Mouse (Mus musculus) lung, embryonic 16.5 days (tissue): Measurements from ENCODE around the gene Atp8a1. TPM values are rescaled to one million over a fixed set of nuclear protein-coding genes. Genes with fewer than 3 reads are reported as not detected.

Source experiments
- ATAC-seq: fragments of 200-750 bp; cut with Nextera tagmentation; 2 replicates; pipeline ENCODE4 v1.8.0; 2017; ENCODE audit warnings: low read depth, mild to moderate bottlenecking, moderate library complexity
- H3K27ac ChIP-seq: fragments of 300-500 bp; sonication (generic); 2 replicates; pipeline ENCODE4 v1.5.1; 2014; ENCODE audit warnings: mild to moderate bottlenecking, control low read depth, low read length
- H3K27me3 ChIP-seq: fragments of 300-500 bp; sonication (generic); 2 replicates; pipeline ENCODE4 v1.6.1; 2014; ENCODE audit warnings: low read depth, low read length, mixed read lengths; ENCODE audit not compliant: control insufficient read depth, insufficient read depth
- H3K36me3 ChIP-seq: fragments of 300-500 bp; sonication (generic); 2 replicates; pipeline ENCODE4 v1.6.1; 2014; ENCODE audit warnings: low read length; ENCODE audit not compliant: control insufficient read depth, insufficient read depth
- H3K4me1 ChIP-seq: fragments of 300-500 bp; sonication (generic); replicated peaks from 2 replicates; pipeline ENCODE4 v1.6.1; 2014; ENCODE audit warnings: low read length, mixed read lengths; ENCODE audit not compliant: control insufficient read depth, insufficient read depth
- H3K4me2 ChIP-seq: fragments of 300-500 bp; sonication (generic); 2 replicates; pipeline ENCODE4 v1.6.1; 2014; ENCODE audit warnings: low read depth, low read length, control low read depth
- H3K4me3 ChIP-seq: fragments of 300-500 bp; sonication (generic); 2 replicates; pipeline ENCODE4 v1.5.1; 2014; ENCODE audit warnings: mild to moderate bottlenecking, low read length, control low read depth
- H3K9ac ChIP-seq: fragments of 300-500 bp; sonication (generic); 2 replicates; pipeline ENCODE4 v1.6.1; 2014; ENCODE audit warnings: low read length, control low read depth
- H3K9me3 ChIP-seq: fragments of 300-500 bp; sonication (generic); 2 replicates; pipeline ENCODE4 v1.6.1; 2016; ENCODE audit warnings: low read length; ENCODE audit not compliant: control insufficient read depth
- WGBS: fragments of 180-500 bp; shearing (Covaris S2); extraction: QIAGEN DNeasy Blood & Tissue Kit; methylation state at CpG from one replicate; pipeline ENCODE4 v1.1.7; 2014; 5-methylcytosine and 5-hydroxymethylcytosine counted together
- polyA plus RNA-seq: library from polyadenylated mRNA; unstranded; fragments of >200 nt; fragmentation: Nextera tagmentation; extraction: Ambion mirVana; gene quantifications from 2 replicates; pipeline ENCODE4 v1.2.1, GENCODE M21; 2015

The Atp8a1 gene
- polyA plus RNA-seq, 1 experiment from 2014 or later, result 57.3 TPM

DNA sequence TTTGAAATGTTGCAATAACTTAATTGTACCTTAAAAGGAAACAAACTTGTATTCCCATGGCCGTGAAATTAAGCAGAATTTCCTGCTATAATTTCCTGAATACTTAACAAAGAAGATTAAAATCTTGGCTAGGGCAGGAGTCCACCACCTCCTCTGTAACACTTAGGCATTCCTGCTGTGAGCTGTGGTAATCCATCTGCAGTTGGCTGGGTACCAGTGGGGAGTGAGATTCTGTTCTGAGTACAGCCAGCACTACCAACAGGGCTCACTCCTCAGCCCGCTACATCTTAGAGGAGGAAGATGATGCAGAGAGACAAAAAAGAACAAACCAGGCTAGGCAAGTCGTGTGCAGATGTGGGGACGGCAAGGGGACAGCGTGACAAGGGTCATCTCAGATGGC, 192.7 kb downstream of the Atp8a1 start:
- H3K4me3 ChIP-seq, result no peak overlapping the region
- no peak for ATAC-seq

DNA sequence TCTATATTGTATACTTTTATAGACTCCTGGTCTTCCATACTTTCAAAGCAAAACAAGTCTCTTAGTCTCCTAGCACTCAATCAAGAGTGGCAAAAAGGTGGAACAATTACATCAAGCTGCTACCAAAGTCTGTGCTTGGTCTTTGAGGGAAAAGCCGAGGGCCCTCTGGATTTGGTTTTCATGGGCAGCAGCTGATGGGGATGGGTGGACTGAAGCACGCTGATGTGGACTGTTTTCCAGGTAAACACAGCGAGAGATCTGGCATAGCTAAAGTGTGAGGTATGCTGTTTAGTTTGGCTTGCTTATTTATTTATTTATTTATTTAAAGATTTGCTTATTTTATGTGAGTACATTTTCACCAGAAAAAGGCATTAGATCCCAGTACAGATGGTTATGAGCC, 193.7 kb downstream of the Atp8a1 start:
- H3K4me1 ChIP-seq, result no peaks in the 10 kb centered on the region; the same call in none of the 2 replicates
- 0 out of 2 replicates have a peak, but pooled peaks cover 3% of the 10 kb centered on the region for H3K36me3 ChIP-seq
- 88% methylated on average over 3 of the region's 3 CpGs for WGBS
- no peak overlapping the region for H3K4me3 ChIP-seq
- no peak for ATAC-seq
- H3K9ac ChIP-seq, result no peak overlapping the region
- H3K9me3 ChIP-seq, result no peaks in the 10 kb centered on the region
- H3K4me2 ChIP-seq, result no peak overlapping the region
- H3K27ac ChIP-seq, result no peak overlapping the region
- no peaks in the 10 kb centered on the region for H3K27me3 ChIP-seq

More for the DNA sequence above, 192.7 kb downstream of the Atp8a1 start:
- H3K9ac ChIP-seq, result no peak overlapping the region
- no peak overlapping the region for H3K27ac ChIP-seq
- 77% methylated on average over 5 of the region's 5 CpGs for WGBS
- H3K36me3 ChIP-seq, result 0 out of 2 replicates have a peak, but pooled peaks cover 4% of the 10 kb centered on the region
- H3K27me3 ChIP-seq, result no peaks in the 10 kb centered on the region
- H3K4me2 ChIP-seq, result no peak overlapping the region
- no peaks in the 10 kb centered on the region for H3K9me3 ChIP-seq
- H3K4me1 ChIP-seq, result no peaks in the 10 kb centered on the region; the same call in none of the 2 replicates

DNA sequence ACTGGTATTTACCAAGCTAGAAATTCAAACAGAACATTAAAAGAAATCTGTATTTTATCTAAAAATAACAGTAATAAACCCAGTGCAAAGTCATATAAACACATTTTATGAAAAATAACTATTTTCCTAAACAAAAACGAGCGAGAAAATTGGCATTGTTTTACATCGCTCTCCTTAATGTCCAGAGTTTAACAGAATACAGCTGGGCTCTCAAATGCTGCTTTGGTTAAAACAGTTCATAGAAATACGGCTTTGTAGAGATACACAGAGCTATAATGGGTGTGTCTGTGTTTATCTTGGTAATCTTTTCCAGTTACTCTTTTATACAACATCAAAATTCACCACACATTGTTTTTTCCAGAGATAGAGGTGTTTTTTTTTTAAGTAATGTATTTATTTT, 194.8 kb downstream of the Atp8a1 start:
- H3K27me3 ChIP-seq, result no peaks in the 10 kb centered on the region
- H3K36me3 ChIP-seq, result peaks cover 3% of the 10 kb centered on the region; the same call in 1 of the 2 replicates
- no peaks in the 10 kb centered on the region; the same call in none of the 2 replicates for H3K4me1 ChIP-seq
- no peaks in the 10 kb centered on the region for H3K9me3 ChIP-seq
- no peak overlapping the region for H3K9ac ChIP-seq
- no peak overlapping the region for H3K4me3 ChIP-seq
- H3K4me2 ChIP-seq, result no peak overlapping the region
- WGBS, result 48% methylated on average over 4 of the region's 4 CpGs
- ATAC-seq, result peak; percentile 83
- peak overlapping the region; percentile 62; the same call in 1 of the 2 replicates for H3K27ac ChIP-seq

DNA sequence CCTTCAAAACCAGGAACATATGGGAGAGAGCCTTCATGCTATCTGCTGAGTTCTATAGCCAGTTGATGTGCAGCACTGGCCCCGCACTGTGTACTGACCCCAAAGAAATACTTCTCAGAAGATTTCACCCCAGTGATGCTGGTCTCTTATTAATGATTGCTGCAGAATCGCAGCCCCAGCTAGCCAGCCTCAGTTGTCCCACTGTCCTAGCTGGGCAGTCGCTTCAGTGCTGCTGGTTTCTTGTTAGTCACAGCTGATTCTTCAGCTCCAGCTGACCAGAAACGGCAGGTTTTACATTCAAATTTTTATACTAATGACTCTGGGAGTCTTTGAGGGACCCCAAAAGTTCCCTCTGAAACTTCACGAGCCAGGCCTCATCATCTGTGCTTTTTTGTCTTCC, 197.2 kb downstream of the Atp8a1 start:
- H3K4me1 ChIP-seq, result no peaks in the 10 kb centered on the region; the same call in none of the 2 replicates
- no peaks in the 10 kb centered on the region for H3K27me3 ChIP-seq
- H3K9ac ChIP-seq, result no peak overlapping the region
- H3K27ac ChIP-seq, result no peak overlapping the region
- H3K4me2 ChIP-seq, result no peak overlapping the region
- WGBS, result 89% methylated on average over 5 of the region's 5 CpGs
- ATAC-seq, result no peak
- H3K36me3 ChIP-seq, result peaks cover 3% of the 10 kb centered on the region; the same call in 1 of the 2 replicates
- no peaks in the 10 kb centered on the region for H3K9me3 ChIP-seq
- no peak overlapping the region for H3K4me3 ChIP-seq

DNA sequence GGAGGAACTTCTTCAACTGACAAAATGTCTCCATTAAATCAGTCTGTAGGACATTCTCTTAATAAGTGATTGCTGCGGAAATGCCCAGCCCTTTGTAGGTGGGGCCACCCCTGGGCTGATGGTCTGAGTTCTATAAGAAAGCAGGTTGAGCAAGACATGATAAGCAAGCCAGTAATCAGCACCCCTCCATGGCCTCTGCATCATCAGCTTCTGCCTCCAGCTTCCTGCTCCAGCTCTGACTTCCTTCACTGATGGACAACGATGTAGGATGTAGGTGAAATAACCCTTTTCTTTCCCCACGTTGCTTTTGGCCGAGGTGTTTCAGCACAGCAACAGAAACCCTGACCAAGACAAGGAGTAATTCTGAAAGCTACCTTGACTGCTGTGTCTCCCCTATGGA, 198.1 kb downstream of the Atp8a1 start:
- Histone ChIP-seq H3K4me3 (no peak overlapping the region), H3K4me2 (no peak overlapping the region), H3K27me3 (no peaks in the 10 kb centered on the region), H3K36me3 (peaks cover under 1% of the 10 kb centered on the region; the same call in 1 of the 2 replicates), H3K4me1 (no peaks in the 10 kb centered on the region; the same call in none of the 2 replicates), H3K9me3 (no peaks in the 10 kb centered on the region), H3K9ac (no peak overlapping the region), H3K27ac (no peak overlapping the region)
- 84% methylated on average over 4 of the region's 4 CpGs for WGBS
- no peak for ATAC-seq

DNA sequence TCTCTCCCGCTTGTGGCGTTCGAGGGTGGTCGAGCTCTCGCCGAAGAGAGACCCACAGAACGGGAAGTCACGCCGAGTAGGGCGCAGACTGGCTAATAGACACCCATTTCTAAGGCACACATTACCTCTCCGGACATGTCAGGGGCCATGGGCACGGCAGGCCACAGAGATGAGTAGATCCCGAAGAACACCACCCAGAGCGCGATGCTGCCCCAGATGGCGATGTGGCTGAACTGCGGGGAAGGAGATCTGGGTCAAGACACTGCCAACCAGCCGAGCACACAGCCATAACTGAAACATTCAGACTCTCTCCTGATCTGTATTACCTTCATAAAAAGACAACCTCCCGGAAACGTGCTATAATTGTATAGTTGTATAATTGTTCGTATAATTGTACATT, 199.7 kb downstream of the Atp8a1 start:
- Histone ChIP-seq H3K9me3 (no peaks in the 10 kb centered on the region), H3K27ac (no peak overlapping the region), H3K27me3 (no peaks in the 10 kb centered on the region), H3K9ac (no peak overlapping the region), H3K4me2 (no peak overlapping the region), H3K4me1 (no peaks in the 10 kb centered on the region; the same call in 1 of the 2 replicates), H3K4me3 (no peak overlapping the region), H3K36me3 (no peaks in the 10 kb centered on the region; the same call in 1 of the 2 replicates)
- peak; percentile 29; the same call in 1 of the 2 replicates for ATAC-seq
- 77% methylated on average over 21 of the region's 21 CpGs for WGBS

DNA sequence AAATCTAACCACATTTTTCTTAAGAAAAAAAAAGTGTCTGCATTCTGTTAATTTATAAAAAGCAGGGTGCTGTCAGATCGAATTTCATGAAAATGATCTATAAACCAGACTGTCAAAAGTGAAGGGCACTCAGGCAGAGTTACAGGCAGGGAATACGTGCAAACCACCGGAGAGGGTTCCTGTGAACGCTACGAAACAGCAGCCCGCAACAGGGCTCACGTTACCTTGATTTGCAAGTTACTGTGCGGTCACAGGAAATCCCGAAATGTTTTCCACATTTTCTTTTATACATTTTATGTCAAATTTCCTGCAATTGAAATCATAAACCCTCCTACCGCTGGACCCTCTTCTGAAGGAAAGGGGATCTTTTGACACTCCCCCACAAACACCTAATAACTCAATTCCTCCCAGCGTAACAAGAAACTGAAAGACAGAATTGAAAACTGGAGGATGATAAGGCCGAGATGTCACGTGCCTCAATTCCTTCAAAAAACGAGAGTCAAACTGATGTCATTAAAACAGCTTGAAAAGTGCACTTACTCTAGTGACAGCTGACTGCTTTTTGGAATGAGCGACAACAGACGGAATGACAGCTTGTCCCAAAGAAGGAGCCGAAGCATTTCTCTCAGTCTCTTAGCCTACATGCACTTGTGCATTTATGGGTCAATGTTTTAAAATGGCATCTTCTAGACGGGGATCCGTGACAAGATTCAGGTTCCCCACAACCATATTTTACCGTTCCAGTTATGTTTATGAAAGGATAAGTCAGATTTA, 200.3 kb downstream of the Atp8a1 start:
- WGBS, result 53% methylated on average over 20 of the region's 20 CpGs
- no peak overlapping the region for H3K9ac ChIP-seq
- no peak overlapping the region for H3K4me3 ChIP-seq
- ATAC-seq, result no peak
- H3K36me3 ChIP-seq, result no peaks in the 10 kb centered on the region; the same call in 1 of the 2 replicates
- no peaks in the 10 kb centered on the region; the same call in 1 of the 2 replicates for H3K4me1 ChIP-seq
- no peak overlapping the region for H3K27ac ChIP-seq
- H3K9me3 ChIP-seq, result no peaks in the 10 kb centered on the region
- H3K4me2 ChIP-seq, result peak overlapping the region; percentile 5; the same call in 1 of the 2 replicates
- no peaks in the 10 kb centered on the region for H3K27me3 ChIP-seq

DNA sequence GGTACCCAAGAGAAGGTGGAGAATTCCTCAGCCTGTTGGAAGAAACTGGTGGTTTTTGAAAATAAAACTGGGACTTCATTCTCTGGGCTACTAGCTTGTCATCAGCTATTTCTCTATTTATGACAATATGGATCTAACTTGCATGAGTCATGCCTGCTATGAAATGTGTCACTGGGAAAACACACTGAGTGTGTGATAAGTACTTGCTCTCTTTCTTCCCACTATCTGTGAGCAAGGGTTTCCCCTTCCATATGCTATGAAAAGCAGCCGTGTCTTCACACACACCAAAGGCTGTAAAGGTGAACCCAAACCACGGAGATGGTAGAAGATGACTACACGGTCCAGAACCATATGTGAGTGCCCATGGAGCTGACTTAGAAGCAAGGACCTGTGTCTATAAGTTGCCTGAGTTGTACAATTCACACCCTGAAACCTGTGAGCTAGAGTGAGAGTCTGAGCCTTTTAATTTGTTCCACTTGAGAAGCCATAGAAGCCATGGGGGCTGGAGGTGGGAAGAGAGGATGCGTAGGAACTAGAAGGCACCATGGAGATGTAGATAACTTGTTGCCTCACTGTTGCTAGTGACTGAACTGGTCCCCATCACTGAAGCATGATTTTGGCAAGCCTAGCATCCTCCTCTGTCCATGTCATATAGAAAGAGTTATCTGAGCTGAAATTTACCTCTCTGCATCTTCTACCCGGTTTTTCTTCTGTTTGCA, 203.5 kb downstream of the Atp8a1 start:
- H3K4me1 ChIP-seq, result no peaks in the 10 kb centered on the region
- H3K9me3 ChIP-seq, result no peaks in the 10 kb centered on the region
- no peak overlapping the region for H3K27ac ChIP-seq
- no peak for ATAC-seq
- H3K4me3 ChIP-seq, result no peak overlapping the region
- H3K4me2 ChIP-seq, result no peak overlapping the region
- H3K27me3 ChIP-seq, result no peaks in the 10 kb centered on the region
- H3K36me3 ChIP-seq, result no peaks in the 10 kb centered on the region; the same call in 1 of the 2 replicates
- 91% methylated on average over 5 of the region's 5 CpGs for WGBS
- H3K9ac ChIP-seq, result no peak overlapping the region
